Mouse (Mus musculus) liver, embryonic 16.5 days (tissue): ENCODE results near the gene Gm28047. TPM values are rescaled to one million over a fixed set of nuclear protein-coding genes. Genes with fewer than 3 reads are reported as not detected.

Experiments used
- ATAC-seq: fragments of 200-750 bp; cut with Nextera tagmentation; 2 replicates; pipeline ENCODE4 v1.8.0; 2017; ENCODE audit warnings: low read depth, mild to moderate bottlenecking, moderate number of reproducible peaks, moderate library complexity
- H3K27ac ChIP-seq: fragments of 300-500 bp; sonication (generic); 2 replicates; pipeline ENCODE4 v1.5.1; 2014; ENCODE audit warnings: mild to moderate bottlenecking, low read length
- H3K27me3 ChIP-seq: fragments of 300-500 bp; sonication (generic); 2 replicates; pipeline ENCODE4 v1.6.1; 2014; ENCODE audit warnings: low read depth, low read length, mixed read lengths; ENCODE audit not compliant: control insufficient read depth, insufficient read depth
- H3K36me3 ChIP-seq: fragments of 300-500 bp; sonication (generic); 2 replicates; pipeline ENCODE4 v1.6.1; 2014; ENCODE audit warnings: mild to moderate bottlenecking; ENCODE audit not compliant: control insufficient read depth, insufficient read depth
- H3K4me1 ChIP-seq: fragments of 300-500 bp; sonication (generic); 2 replicates; pipeline ENCODE4 v1.6.1; 2014; ENCODE audit warnings: low read depth, low read length, mixed read lengths; ENCODE audit not compliant: control insufficient read depth
- H3K4me2 ChIP-seq: fragments of 300-500 bp; sonication (generic); 2 replicates; pipeline ENCODE4 v1.6.1; 2014; ENCODE audit warnings: low read depth, low read length, mixed read lengths
- H3K4me3 ChIP-seq: fragments of 300-500 bp; sonication (generic); 2 replicates; pipeline ENCODE4 v1.5.1; 2014; ENCODE audit warnings: low read depth, mild to moderate bottlenecking, low read length
- H3K9ac ChIP-seq: fragments of 300-500 bp; sonication (generic); 2 replicates; pipeline ENCODE4 v1.6.1; 2014; ENCODE audit warnings: low read depth, low read length
- H3K9me3 ChIP-seq: fragments of 300-500 bp; sonication (generic); replicated peaks from 2 replicates; pipeline ENCODE4 v1.6.1; 2016; ENCODE audit warnings: low read length; ENCODE audit not compliant: control insufficient read depth
- WGBS: fragments of 180-500 bp; shearing (Covaris S2); extraction: QIAGEN DNeasy Blood & Tissue Kit; methylation state at CpG from one replicate; pipeline ENCODE4 v1.1.7; 2014; ENCODE audit not compliant: insufficient replicate concordance; 5-methylcytosine and 5-hydroxymethylcytosine counted together
- polyA plus RNA-seq: library from polyadenylated mRNA; unstranded; fragments of >200 nt; fragmentation: Nextera tagmentation; extraction: Ambion mirVana; gene quantifications from 2 replicates; pipeline ENCODE4 v1.2.1, GENCODE M21; 2015

Gene Gm28047
- polyA plus RNA-seq, 1 experiment from 2014 or later: not detected

DNA sequence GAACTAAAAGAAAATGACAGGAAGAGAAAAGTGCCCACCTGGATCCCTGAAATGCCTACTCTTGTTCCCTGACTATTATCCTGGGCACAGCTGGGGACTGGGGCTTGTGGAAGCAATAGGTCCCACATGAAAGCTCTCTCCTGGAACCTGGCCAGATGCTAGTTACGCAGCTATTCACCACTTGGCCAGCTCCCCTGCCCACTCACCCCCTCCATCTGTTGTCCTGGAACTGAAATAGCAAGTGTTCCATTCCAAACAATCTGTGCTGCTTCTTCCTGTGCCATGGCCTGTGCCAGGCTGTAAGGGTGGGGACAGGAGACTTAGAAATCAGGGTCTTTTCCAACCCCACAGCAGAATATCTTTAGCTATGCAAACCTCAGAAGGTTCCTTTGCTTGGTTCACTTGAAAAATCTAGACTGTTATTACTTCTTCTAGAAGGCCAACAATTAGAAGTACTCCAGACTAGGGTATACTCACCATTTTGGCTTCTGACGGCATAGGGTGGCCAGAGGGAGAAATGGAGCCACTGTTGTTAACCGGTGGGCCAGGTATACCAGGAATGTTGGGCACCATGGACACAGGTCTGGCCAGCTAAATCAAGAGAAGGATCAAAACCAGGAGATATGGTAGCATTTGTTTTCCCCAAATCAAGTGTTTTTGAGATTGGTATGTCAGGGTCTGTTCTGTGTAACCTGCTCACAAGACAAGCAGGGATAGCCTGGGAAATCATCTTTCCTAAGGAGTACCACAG, 78.0 kb downstream of the Gm28047 start:
- Histone ChIP-seq H3K4me2 (no peak overlapping the region), H3K9me3 (no peaks in the 10 kb centered on the region), H3K27me3 (no peaks in the 10 kb centered on the region), H3K36me3 (peaks cover 21% of the 10 kb centered on the region), H3K4me3 (no peak overlapping the region), H3K9ac (no peak overlapping the region), H3K4me1 (no peaks in the 10 kb centered on the region), H3K27ac (no peak overlapping the region)
- 87% methylated on average over 3 of the region's 3 CpGs for WGBS
- ATAC-seq: no peak

GRCm38 (mm10) chr15:102546246-102546645, 78.6 kb downstream of the Gm28047 start:
- Histone ChIP-seq H3K4me1 (no peaks in the 10 kb centered on the region), H3K9ac (no peak overlapping the region), H3K4me3 (no peak overlapping the region), H3K27me3 (no peaks in the 10 kb centered on the region), H3K9me3 (no peaks in the 10 kb centered on the region), H3K36me3 (peaks cover 20% of the 10 kb centered on the region), H3K4me2 (no peak overlapping the region), H3K27ac (no peak overlapping the region)
- no peak for ATAC-seq
- WGBS: 79% methylated on average over 3 of the region's 3 CpGs

- Histone ChIP-seq H3K9me3 (no peaks in the 10 kb centered on the region), H3K27ac (no peak overlapping the region), H3K4me1 (no peaks in the 10 kb centered on the region), H3K9ac (no peak overlapping the region), H3K27me3 (no peaks in the 10 kb centered on the region), H3K4me2 (no peak overlapping the region), H3K4me3 (no peak overlapping the region), H3K36me3 (peaks cover 24% of the 10 kb centered on the region)
- no peak for ATAC-seq
- whole genome bisulfite sequencing: 79% methylated on average over 4 of the region's 4 CpGs
Measured at GRCm38 (mm10) chr15:102544801-102545200, 80.1 kb downstream of the Gm28047 start.

DNA sequence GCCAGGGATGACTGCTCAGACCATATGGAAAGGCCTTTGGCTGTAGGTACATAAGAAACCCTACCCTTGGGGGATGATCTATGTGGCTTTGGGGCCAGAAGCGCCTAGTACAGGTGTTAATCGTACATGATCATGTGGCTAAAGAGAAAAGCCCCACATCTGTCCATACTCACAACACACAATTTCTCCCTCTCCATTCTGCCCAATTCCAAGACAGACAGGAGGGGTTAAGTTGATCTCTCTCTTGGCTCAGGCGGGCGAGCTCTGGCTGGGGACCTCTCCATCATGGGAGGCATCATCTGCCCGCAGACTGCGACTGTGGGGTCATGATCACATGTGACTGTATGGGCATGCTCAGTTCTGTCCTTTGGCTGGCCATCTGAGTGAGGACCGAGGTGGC, 90.9 kb downstream of the Gm28047 start:
- Histone ChIP-seq H3K9ac (no peak overlapping the region), H3K4me2 (no peak overlapping the region), H3K27me3 (no peaks in the 10 kb centered on the region), H3K36me3 (peaks cover 13% of the 10 kb centered on the region), H3K27ac (no peak overlapping the region), H3K9me3 (no peaks in the 10 kb centered on the region), H3K4me3 (no peak overlapping the region), H3K4me1 (no peaks in the 10 kb centered on the region)
- ATAC-seq: no peak
- 82% methylated on average over 7 of the region's 7 CpGs for WGBS

- H3K4me1 ChIP-seq: no peaks in the 10 kb centered on the region
- no peaks in the 10 kb centered on the region for H3K9me3 ChIP-seq
- ATAC-seq: no peak
- H3K27me3 ChIP-seq: no peaks in the 10 kb centered on the region
- no peak overlapping the region for H3K4me2 ChIP-seq
- H3K36me3 ChIP-seq: peaks cover 16% of the 10 kb centered on the region
- H3K4me3 ChIP-seq: no peak overlapping the region
- H3K27ac ChIP-seq: no peak overlapping the region
- H3K9ac ChIP-seq: no peak overlapping the region
- WGBS: 78% methylated on average over 3 of the region's 3 CpGs
Measured at GRCm38 (mm10) chr15:102532106-102532900, 92.6 kb downstream of the Gm28047 start.

DNA sequence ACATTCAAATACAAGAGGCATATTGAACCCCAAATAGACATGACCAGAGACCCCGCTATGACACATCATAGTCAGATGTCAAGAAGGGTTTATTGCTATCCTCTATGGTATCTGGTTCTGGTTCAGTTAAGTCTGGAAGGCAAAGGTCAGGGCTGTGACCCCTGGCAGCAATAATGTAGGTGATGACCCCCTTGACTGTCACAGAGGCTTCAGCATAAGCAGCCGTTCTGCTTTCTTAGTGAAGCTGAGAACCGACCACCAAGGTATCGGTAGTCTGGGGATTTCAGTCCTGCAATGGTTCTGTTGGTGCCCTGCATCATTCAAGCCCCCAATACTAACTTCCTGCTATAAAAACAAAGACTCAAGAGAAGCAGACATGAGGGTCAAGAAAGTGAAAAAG, 93.3 kb downstream of the Gm28047 start:
- Histone ChIP-seq H3K4me1 (no peaks in the 10 kb centered on the region), H3K9me3 (no peaks in the 10 kb centered on the region), H3K36me3 (peaks cover 16% of the 10 kb centered on the region), H3K27me3 (no peaks in the 10 kb centered on the region), H3K4me3 (no peak overlapping the region), H3K9ac (no peak overlapping the region), H3K27ac (no peak overlapping the region), H3K4me2 (no peak overlapping the region)
- 78% methylated on average over 4 of the region's 4 CpGs for WGBS
- no peak for ATAC-seq

- peaks cover 16% of the 10 kb centered on the region for H3K36me3 ChIP-seq
- 56% methylated on average over 4 of the region's 4 CpGs for WGBS
- H3K27me3 ChIP-seq: no peaks in the 10 kb centered on the region
- H3K4me3 ChIP-seq: no peak overlapping the region
- H3K4me2 ChIP-seq: no peak overlapping the region
- H3K4me1 ChIP-seq: no peaks in the 10 kb centered on the region
- ATAC-seq: no peak
- H3K9me3 ChIP-seq: no peaks in the 10 kb centered on the region
- no peak overlapping the region for H3K27ac ChIP-seq
- H3K9ac ChIP-seq: no peak overlapping the region
Measured at GRCm38 (mm10) chr15:102530566-102530965, 94.3 kb downstream of the Gm28047 start.

GRCm38 (mm10) chr15:102528396-102528795, 96.5 kb downstream of the Gm28047 start:
- 86% methylated on average over 1 of the region's 1 CpGs for WGBS
- no peak overlapping the region for H3K9ac ChIP-seq
- no peak overlapping the region for H3K27ac ChIP-seq
- H3K4me3 ChIP-seq: no peak overlapping the region
- H3K4me1 ChIP-seq: no peaks in the 10 kb centered on the region
- H3K36me3 ChIP-seq: peaks cover 16% of the 10 kb centered on the region
- no peaks in the 10 kb centered on the region for H3K9me3 ChIP-seq
- H3K4me2 ChIP-seq: no peak overlapping the region
- H3K27me3 ChIP-seq: no peaks in the 10 kb centered on the region
- ATAC-seq: no peak

DNA sequence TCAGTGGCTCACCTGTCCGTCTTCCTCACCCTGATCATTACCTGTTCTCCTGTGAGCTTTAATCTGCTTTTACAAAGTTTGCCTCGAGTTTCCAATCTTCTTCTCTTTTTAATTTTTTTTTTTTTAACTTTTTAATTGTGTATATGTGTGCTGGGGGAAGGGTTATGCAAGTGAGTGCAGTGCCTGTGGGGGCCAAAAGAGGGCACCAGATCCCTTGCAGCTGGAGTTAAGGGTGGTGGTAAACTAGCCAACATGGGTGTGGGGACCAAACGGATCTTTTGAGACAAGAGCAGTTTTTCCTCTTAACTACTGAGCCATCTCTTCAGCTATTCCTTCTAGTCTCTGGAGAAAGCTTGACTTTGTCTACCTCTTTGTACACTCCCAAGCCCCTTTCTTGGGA, 96.9 kb downstream of the Gm28047 start:
- H3K4me2 ChIP-seq: no peak overlapping the region
- H3K27ac ChIP-seq: no peak overlapping the region
- 63% methylated on average over 3 of the region's 3 CpGs for WGBS
- no peaks in the 10 kb centered on the region for H3K27me3 ChIP-seq
- H3K9ac ChIP-seq: no peak overlapping the region
- no peaks in the 10 kb centered on the region for H3K4me1 ChIP-seq
- ATAC-seq: no peak
- no peak overlapping the region for H3K4me3 ChIP-seq
- H3K36me3 ChIP-seq: peaks cover 16% of the 10 kb centered on the region
- no peaks in the 10 kb centered on the region for H3K9me3 ChIP-seq
